Mouse (Mus musculus) fat pad, adult 2 months (tissue): ENCODE measurements around the gene Slx4.
"Not testable (repeated sequence)": the region's sequence is repeated elsewhere in the genome, so short reads cannot be mapped to it uniquely, and the experiment has no call there.

Source experiments
- DNase-seq: peaks from one replicate; pipeline ENCODE4 v3.0.0-alpha.2; 2011; ENCODE audit warnings: low read depth, low spot score; ENCODE audit errors: extremely low read depth

Slx4 gene

DNA sequence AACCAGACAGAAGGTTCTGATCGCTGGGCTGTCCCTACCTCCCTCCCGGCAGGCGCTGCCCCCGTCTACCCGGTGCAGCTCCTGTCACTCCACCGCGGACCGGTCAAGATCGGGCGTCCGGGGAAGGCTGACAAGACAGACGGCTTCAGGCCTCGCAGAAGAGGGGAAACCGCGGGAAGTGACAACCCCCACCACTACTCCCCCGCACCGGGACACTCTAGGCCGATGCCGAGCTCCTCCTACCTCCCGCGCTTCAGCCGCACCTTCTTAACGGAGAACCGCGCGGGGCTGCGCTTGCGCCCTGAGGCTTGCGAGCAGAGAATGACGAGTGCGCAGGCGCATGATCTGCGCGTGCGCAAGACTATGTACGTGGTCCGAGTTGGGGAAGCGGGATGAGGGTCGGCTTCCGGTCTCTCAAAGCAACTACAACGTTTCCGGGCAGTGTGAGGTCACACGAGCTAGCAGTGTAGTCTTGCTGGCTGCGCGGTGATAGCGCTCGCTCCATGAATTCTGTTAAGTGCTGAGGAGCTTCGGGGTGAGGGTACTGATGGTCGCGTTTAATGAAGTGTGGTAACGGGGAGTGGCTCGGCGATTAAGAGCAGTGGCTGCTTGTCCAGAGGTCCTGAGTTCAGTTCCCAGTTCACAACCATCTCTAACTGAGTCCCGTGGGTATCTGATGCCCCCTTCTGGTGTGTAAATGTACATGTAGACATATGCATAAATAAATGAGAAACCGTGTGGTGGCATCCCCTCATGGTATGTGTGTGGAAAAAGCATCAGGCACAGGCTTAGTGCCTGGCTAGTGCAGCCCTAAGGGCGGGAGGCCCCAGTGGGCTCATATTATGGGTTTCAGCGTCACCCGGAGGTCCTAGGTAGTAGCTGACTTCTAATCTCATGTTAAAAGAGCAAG, at the start of gene Slx4:
Gene Slx4, minus strand, starts transcription at position 282 of the 910 bp plus-strand sequence.
- peak; percentile 54 for DNase-seq

DNA sequence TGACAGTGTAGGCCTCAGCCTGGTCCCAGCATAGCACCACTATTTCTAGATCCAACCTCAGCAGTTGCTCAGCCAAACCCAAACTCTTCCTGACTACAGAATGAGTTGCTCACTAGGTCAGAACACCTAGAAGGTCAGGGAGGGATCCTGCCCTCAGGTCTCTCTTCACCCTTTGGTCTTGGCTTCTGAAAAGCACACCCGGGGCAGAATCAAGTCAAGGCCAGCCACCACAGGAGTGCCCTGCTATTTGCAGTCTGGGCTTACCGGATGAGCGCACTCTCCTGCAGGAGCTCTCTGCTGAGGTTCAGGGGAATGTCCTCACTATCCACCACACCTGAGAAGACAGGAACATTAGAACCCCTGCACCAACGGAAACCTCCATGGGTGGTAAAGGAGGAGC, 49.0 kb upstream of the Slx4 start:
- DNase-seq, result no peak

DNA sequence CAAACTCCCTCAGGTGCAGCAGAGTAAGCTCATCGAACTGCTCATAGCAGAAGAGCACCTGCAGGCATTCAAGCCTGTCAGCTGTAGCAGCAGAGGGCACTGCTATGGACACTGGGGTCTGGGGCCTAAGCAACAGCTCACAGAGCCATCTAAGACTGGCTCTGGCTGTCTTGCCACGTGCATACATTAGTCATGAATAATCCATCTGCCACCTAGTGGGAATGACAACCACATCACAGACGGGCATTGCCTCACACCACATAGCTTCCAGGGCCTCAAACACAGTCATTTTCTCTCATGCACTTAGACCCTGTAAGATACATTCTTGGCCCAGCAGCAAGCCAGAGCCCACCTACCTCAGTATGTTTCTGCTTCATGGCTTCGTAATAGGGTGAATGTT, 42.0 kb upstream of the Slx4 start:
- DNase-seq, result no peak

DNA sequence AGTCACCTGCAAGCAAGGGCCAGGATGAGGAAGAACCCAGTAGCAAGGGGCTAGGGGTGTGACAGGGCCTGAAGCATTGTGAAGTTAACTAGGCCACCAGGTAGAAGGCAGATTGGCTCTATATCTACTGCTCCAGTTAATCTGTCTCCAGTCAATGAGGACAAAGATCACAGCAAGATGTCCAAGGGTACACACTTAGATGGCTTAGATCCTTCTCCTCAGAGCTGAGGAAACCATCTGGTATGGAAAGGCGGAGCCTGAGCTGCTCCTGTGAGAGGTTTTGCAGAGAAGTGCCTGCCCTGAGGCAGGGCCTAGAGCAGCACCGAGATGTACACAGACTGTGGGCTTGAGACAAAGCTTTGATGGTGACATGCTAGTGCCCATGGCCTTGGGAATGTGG, 40.5 kb upstream of the Slx4 start:
- no peak for DNase-seq

DNA sequence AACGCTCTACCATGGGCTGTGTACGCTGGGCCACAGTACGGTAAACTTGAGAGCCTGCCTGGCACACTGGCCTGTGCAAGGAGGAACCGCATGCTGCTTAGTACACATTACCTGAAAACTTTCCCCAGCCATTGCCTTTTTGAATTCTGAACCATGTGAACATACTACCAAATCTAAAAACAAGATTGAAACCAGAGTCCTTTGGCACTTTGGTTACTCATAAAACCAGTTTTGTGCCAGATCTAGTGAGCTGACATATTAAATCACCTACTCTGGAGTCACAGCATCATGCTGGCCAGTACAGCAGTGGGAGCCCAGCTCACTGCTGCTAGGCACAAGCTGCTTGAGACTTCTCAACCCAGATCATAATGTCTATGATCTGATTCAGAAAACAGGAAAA, 38.1 kb upstream of the Slx4 start:
- no peak for DNase-seq

DNA sequence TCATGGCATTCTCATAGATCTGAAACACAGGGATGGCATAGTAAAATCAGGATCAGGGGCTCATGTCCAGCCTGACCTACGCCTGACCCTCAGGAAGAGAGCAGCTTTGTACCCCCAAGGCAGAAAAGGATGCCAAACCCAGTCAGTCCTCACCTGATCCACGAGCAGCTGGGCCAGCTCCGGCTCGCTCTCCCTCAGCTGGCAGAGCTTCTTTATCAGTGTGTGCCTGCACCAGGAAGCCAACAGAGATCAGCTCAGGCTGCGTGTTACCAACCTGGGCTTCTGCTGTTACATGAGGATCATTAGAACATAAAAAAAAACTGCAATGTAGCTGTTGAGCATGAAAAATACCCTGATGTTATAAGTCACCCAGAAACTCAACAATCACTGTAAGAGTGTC, 36.6 kb upstream of the Slx4 start:
- no peak for DNase-seq

DNA sequence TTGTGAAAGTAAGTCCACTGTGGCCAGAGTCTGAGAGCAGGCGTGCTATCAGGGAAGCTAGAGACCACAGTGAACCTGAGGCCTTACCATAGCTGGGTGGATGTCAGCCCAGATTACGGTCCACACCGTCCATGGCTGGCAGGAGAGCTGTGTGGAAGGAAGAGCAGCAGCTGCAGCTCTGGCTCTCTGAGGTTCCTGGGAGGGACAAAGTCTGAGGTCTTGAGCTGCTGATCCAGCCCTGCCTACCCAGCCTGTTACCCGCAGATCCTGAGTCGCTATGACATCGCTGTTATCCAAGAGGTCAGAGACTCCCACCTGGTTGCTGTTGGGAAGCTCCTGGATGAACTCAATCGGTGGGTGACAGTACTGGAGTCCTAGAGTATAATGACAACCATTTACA, 34.1 kb upstream of the Slx4 start:
- DNase-seq, result no peak

DNA sequence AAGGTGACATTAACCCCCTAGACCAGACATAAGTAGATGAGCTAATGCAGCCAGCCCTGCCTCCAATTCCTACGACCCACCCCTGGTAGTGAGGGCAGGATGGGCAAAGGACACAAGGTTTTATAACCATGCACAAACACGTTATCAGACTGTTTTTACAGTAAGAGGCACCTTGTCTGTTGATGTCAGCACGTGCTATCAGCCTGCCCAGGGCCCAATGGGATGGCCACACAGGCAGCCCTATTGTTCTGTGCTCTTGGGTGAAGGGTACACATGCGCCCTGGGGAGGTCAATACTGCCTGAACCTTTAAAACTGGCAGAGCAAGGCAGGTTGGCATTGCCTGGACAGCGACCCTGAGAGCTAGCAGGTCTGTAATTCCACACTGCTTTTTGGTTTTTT, 33.2 kb upstream of the Slx4 start, which contains the start of gene Dnase1:
Gene Dnase1, plus strand, starts transcription at position 136 of the 400 bp plus-strand sequence.
- no peak for DNase-seq

DNA sequence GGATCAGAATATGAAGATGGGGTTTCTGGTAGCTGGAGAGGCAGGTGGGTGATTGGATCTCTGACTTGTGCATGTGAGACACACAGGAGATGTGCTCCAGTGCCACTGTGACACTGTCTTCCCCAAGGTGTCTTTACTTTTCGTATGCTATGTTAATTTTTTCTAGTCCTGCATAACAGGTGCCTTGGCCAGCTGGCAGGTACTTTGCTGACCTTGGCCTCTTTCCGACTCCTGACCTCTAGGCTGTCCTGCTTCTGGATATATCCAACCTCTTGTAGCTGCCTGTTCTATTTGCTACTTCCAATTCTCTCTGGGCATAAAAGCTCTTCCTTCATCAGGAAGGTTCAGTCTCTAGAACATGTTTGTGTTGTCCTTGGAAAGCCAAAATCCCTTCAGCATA, 32.0 kb upstream of the Slx4 start:
- peak; percentile 19 for DNase-seq

DNA sequence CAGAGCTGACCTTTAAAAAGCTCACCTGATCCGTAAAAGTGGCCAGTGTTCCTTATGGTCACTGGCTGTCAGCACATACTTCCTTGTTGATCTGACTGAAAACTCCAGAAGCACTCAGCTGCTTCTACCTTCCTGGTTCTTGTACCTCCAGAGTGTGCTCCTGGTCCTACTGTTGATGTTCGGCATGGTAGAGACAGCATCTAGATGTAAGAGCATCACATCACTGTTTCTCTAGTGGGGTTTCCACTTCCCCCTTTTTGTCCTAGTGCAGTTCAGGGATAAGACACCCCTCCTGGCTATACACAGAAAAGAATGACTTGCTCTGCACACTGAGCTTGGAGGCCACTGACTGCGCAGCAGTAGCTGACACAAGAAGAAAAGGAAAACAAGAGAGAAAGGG, 30.9 kb upstream of the Slx4 start:
- no peak for DNase-seq

DNA sequence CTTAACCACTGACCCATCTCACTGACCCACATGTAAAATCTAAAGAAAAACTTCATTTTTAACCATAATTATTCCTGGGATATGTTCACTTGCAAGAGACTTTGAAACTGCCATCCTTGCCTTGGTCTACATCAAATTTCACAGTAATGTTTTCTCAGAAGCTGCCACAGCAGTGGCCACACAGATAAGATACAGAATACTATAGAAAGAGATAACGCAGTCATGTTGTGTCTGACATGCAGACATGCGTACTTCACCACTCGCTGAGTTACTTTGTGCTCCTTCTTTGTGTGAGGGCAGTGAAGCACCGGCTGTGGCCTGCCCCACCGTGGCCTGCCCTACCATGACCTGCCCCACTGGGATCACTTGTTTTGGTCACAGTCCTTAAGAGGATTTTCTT, 30.4 kb upstream of the Slx4 start:
- DNase-seq, result no peak

DNA sequence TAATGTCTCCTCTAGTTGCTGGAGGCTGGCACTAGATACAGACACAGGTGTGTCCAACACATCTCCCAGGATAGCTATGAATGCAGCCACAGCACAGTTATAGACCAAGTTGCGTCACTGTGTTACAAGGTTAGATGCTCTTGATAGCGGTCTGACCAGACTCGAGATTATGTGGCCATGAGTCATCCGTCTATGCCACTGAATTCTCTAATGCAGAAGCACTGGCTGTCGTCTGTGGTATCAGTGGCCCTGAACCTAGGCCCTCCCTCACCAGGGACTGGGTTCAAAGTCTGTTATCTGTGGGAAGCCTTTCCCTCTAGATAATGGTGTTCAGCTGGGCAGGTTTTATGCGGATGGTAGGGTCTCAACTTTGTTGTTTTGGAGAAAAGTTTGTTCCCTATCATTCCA, 28.8 kb upstream of the Slx4 start:
- DNase-seq, result no peak

DNA sequence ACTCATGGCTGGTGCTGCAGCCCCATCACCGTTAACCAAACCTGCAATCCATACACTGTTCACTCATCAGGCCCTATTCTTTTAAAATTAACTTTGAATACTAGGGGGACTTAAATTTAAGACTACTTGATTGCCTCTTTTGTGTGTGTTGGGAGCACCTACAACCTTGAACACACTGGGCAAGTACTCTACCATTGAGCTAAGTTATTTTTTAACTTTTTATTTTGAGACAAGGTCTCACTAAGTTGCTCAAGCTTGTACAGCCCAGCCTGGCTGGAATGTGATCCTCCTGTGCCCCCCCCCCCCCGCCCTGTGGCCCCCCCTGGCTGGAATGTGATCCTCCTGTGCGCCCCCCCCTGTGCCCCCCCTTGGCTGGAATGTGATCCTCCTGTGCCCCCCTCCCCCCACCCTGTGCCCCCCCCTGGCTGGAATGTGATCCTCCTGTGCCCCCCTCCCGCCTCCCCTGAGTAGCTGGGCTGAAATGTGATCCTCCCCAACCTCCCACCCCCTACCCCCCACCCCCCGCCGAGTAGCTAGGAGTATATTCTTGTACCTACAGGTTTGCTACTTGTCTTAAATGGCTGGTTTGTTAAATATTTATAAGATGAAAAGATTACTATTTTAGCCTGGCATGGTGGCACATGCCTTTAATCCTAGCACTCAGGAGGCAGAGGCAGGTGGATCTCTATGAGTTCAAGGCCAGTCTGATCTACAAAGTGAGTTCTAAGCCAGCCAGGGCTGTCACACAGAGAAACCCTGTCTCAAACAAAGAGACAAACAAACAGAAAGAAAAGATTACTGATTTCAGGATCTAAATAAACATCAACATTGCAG, 28.1 kb upstream of the Slx4 start:
- DNase-seq, result no peak

DNA sequence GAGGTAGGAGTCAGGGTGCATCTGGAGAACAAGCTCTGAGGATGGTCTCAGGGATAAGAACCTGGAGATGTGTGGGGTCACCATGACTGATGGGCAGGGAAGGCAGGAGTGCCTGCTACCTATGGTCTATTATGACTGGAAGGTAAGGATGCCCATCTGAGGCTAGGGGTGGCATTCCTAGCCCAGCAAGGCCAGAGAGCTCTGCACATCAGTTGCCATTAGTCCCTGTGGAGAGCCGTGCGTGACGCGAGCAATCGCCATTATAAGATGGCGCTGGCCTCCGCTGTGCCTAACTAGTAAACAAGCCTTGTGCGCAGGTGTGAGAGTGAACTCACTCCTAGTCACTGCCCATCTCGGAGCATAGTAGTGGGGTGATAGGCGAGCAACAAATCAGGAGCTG, 26.9 kb upstream of the Slx4 start:
- DNase-seq, result no peak

DNA sequence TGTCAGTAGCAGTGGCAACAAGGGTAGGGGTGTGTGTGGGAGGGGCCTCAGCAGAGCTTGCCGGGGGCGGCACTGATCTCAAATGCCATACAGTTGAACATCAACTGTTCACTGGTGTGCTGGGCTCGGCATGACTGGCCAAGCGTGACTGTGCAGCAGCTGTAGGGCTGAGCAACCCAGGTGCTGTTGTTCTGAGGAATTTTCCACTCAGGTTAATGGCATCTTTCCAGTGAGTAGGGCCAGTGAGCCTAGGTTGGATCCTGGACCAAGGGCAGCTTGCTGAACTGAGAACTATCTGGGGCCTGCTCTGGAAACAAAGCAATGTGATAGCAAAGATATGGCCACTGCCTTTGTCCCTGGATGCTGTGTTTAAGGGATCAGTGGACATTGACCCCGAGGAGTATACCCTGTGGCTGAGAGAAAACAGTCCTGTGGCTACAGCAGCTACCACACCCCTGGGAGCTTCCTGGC, 25.8 kb upstream of the Slx4 start:
- DNase-seq, result no peak

DNA sequence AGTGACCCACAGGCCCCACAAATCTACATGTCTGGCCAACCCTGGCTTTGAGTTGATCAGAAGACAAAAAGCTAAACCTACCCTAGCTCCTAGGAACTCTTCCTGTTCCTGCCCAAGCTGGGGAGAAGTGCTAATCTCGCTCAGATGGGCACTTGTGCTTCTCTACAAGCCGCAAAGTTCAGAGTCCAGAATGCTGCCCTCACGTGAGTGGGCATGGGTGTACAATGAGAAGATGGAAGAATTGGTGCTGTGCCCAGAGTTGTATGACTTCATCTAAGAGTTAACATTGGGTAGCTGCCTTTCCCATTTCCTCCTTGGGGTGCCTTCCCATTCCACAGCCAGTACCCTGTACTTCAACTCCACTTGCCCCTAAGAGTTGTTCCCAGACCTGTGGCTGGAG, 23.6 kb upstream of the Slx4 start:
- DNase-seq, result no peak

DNA sequence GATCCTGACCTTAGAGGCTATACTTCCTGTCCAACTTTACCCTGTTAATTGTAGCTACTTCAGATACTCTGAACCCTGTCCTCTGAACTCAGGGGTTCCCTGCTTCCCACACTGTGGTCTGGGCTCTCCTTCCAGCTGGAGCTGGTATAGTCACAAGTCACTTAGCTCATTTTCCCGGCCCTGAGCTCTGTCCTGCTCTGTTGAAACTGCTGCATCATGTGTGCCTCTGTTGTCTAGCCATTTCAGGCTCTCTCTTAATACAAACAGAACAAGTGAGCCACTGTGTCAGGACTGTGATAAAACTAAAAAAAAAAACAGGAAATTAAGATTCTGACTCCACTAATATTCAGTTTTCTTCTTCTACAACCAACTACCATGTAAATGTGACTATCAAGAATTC, 23.1 kb upstream of the Slx4 start:
- DNase-seq, result no peak

DNA sequence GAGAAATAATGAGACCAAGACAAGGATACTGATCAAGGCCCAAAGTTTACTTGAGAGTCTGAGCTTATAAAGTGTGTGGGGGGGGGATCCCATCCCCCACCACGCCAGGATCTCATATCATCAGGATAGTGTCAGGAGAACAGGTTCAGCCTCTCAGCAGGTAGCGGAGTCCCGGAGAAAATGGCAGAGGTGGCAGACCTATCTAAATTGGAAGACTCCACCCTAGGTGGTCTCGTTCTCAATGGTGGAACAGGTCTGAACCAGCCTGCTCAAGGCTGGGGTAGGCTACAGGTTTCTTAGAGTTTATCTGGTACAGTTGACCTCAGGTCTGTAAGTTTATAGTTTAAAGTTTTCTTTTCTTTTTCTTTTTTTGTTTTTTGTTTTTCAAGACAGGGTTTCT, 19.1 kb upstream of the Slx4 start:
- DNase-seq, result no peak

DNA sequence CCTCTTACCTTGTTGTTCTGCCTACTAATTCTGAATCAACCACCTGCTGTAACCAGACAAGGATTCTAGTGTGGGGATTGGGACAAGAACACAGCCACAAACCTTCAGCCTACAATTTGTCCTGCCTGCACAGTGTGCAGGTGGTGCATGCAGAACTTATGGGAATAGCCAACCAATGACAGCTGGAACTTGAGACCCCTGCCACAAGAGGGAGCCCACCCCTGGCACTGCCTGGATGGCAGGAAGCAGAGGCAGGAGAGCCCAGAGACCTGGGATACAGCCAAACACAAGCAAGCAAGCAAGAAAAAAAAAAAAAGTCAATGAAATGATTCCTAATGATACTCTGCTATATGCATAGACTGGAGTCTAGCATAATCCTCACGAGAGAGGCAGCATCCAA, 17.7 kb upstream of the Slx4 start:
- DNase-seq, result no peak

DNA sequence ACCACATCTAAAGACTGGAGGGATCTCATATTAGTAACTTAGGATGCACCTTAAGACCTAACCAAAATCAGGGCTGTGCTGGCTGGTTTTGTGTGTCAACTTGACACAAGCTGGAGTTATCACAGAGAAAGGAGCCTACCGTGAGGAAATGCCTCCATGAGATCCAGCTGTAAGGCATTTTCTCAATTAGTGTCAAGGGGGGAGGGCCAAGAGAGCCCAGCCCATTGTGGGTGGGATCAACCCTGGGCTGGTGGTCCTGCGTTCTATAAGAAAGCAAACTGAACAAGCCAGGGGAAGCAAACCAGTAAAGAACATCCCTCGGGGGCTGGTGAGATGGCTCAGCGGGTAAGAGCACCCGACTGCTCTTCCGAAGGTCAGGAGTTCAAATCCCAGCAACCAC, 13.9 kb upstream of the Slx4 start:
- DNase-seq, result not testable (repeated sequence)

DNA sequence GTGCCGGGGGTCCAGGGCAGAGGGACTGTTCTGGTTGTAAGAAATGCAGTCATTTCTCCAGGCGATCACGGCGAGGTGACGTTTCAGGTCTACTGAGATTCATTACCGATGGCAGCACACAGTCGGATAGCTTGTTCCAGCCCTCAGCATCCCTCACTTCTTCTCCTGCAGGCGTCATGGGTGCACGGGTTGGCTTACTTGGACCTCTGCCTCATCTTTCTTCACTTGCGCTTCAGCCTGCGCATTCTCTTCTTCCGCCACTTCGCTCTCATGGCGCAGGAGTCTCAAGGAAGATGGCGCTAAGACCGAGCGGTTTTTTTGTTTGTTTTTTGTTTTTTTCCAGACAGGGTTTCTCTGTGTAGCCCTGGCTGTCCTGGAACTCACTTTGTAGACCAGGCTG, 13.2 kb upstream of the Slx4 start:
- not testable (repeated sequence) for DNase-seq
